Mouse (Mus musculus) layer of hippocampus, postnatal 25 days (tissue): ENCODE results near the gene Hif3a. TPM values are rescaled to one million over a fixed set of nuclear protein-coding genes. Genes with fewer than 3 reads are reported as not detected.
"Not testable (repeated sequence)": the region's sequence is repeated elsewhere in the genome, so short reads cannot be mapped to it uniquely, and the experiment has no call there.

Source experiments
- DNase-seq, 2 experiments: peaks; one replicate each; pipeline ENCODE4 v3.0.0; 2022; ENCODE audit warnings: mixed read lengths in 2 of 2, low spot score in 1 of 2; ENCODE audit errors: extremely low spot score in 1 of 2
- total RNA-seq, 2 experiments: library from RNA; stranded (reverse); gene quantifications; 2 replicates each; pipeline ENCODE4 v1.2.3; 2021

Gene Hif3a
- total RNA-seq: 1 to 10 TPM; 4.1 to 9.1 TPM

GRCm38 (mm10) chr7:17062389-17062788 lies at the start of gene Hif3a:
Hif3a (minus strand) TSS chr7:17062427.
- DNase-seq: peak; percentile 11 to 32

- not testable (repeated sequence) for DNase-seq
These were observed 39.4 kb upstream of the Hif3a start for GRCm38 (mm10) chr7:17101631-17102030.

- DNase-seq: no peak
These were observed 29.1 kb upstream of the Hif3a start for GRCm38 (mm10) chr7:17091280-17091679.

- no peak for DNase-seq
These were observed 27.9 kb upstream of the Hif3a start for GRCm38 (mm10) chr7:17090058-17090585.

GRCm38 (mm10) chr7:17087731-17088130 lies 25.5 kb upstream of the Hif3a start:
- DNase-seq: no peak

- no peak for DNase-seq
These were observed 20.5 kb upstream of the Hif3a start for GRCm38 (mm10) chr7:17082766-17083165.

- no peak for DNase-seq
These were observed 15.9 kb upstream of the Hif3a start for GRCm38 (mm10) chr7:17078076-17078654.

GRCm38 (mm10) chr7:17076542-17076941 lies 14.3 kb upstream of the Hif3a start:
- DNase-seq: no peak

- DNase-seq: peak; percentile 42 to 65
These were observed 11.8 kb upstream of the Hif3a start, which contains the start of gene Psg16 for GRCm38 (mm10) chr7:17073904-17074615. Psg16 (plus strand) TSS chr7:17074040.

GRCm38 (mm10) chr7:17073513-17073903 lies 11.3 kb upstream of the Hif3a start:
- no peak for DNase-seq

- DNase-seq: not testable (repeated sequence)
These were observed 5.4 kb upstream of the Hif3a start for GRCm38 (mm10) chr7:17067651-17068050.

GRCm38 (mm10) chr7:17067000-17067399 lies 4.8 kb upstream of the Hif3a start:
- DNase-seq: no peak

- DNase-seq: peak; percentile 89 to 99
These were observed 4.2 kb upstream of the Hif3a start for GRCm38 (mm10) chr7:17066412-17066811.

GRCm38 (mm10) chr7:17065620-17066019 lies 3.4 kb upstream of the Hif3a start:
- no peak for DNase-seq

- no peak for DNase-seq
These were observed 618 bp upstream of the Hif3a start for GRCm38 (mm10) chr7:17062845-17063244.

GRCm38 (mm10) chr7:17060782-17061605 lies 1.2 kb downstream of the Hif3a start:
- peak in 1 of 2 experiments; percentile 47 for DNase-seq

- DNase-seq: peak; percentile 79 to 94
These were observed 2.0 kb downstream of the Hif3a start for GRCm38 (mm10) chr7:17060031-17060781.

- DNase-seq: peak in 1 of 2 experiments; percentile 4
These were observed 2.8 kb downstream of the Hif3a start for GRCm38 (mm10) chr7:17059463-17059844.

- peak in 1 of 2 experiments; percentile 40 for DNase-seq
These were observed 3.3 kb downstream of the Hif3a start for GRCm38 (mm10) chr7:17058816-17059462.
